Mouse (Mus musculus) liver, postnatal 0 days (tissue): Measurements from ENCODE around the gene Ccn6.

Experiments used
- CTCF ChIP-seq: sonication (generic); IDR thresholded peaks from 2 replicates; pipeline ENCODE4 v1.5.1; 2016; ENCODE audit warnings: antibody characterized with exemption, low read depth
- EP300 ChIP-seq: IDR thresholded peaks from 2 replicates; pipeline ENCODE4 v1.6.1; 2016; ENCODE audit warnings: antibody characterized with exemption, low read depth, mild to moderate bottlenecking

- TF ChIP-seq CTCF (no peak), EP300 (no peak)
Observed at GRCm38 (mm10) chr10:39170706-39171105, 7.1 kb upstream of the Ccn6 start.
